Mouse (Mus musculus) forebrain, embryonic 10.5 days (tissue): ENCODE data around the gene Irf2. TPM values are rescaled to one million over a fixed set of nuclear protein-coding genes. Genes with fewer than 3 reads are reported as not detected.
A peak's percentile ranks its signal among the peaks of the same experiment; 100 is the strongest.

Source experiments
- DNase-seq: peaks from one replicate; pipeline ENCODE4 v3.0.0-alpha.2; 2017; ENCODE audit warnings: low spot score; ENCODE audit errors: extremely low spot score
- H3K27ac ChIP-seq: fragments of 300-500 bp; sonication (generic); 2 replicates; pipeline ENCODE4 v1.5.1; 2016; ENCODE audit warnings: mild to moderate bottlenecking
- H3K27me3 ChIP-seq: fragments of 300-500 bp; sonication (generic); 2 replicates; pipeline ENCODE4 v1.6.1; 2016; ENCODE audit warnings: mild to moderate bottlenecking; ENCODE audit not compliant: poor library complexity, severe bottlenecking
- H3K36me3 ChIP-seq: fragments of 300-500 bp; sonication (generic); replicated peaks from 2 replicates; pipeline ENCODE4 v1.6.1; 2016; ENCODE audit warnings: mild to moderate bottlenecking, moderate library complexity
- H3K4me1 ChIP-seq: fragments of 300-500 bp; sonication (generic); 2 replicates; pipeline ENCODE4 v1.6.1; 2016
- H3K4me3 ChIP-seq: fragments of 300-500 bp; sonication (generic); 2 replicates; pipeline ENCODE4 v1.5.1; 2016; ENCODE audit warnings: mild to moderate bottlenecking, moderate library complexity
- H3K9me3 ChIP-seq: fragments of 300-500 bp; sonication (generic); 2 replicates; pipeline ENCODE4 v1.6.1; 2016; ENCODE audit warnings: mild to moderate bottlenecking, moderate library complexity
- WGBS: fragments of 180-500 bp; shearing (Covaris S2); methylation state at CpG from one replicate; pipeline ENCODE4 v1.1.7; 2016; 5-methylcytosine and 5-hydroxymethylcytosine counted together
- polyA plus RNA-seq: library from polyadenylated mRNA; unstranded; fragments of >200 nt; fragmentation: Nextera tagmentation; extraction: Ambion mirVana; gene quantifications from 2 replicates; pipeline ENCODE4 v1.2.1, GENCODE M21; 2016

Irf2 gene
- polyA plus RNA-seq, 1 experiment from 2014 or later: 7.8 TPM

- 72% methylated on average over 11 of the region's 11 CpGs for WGBS
- Histone ChIP-seq H3K4me1 (peaks cover 35% of the 10 kb centered on the region), H3K27me3 (no peaks in the 10 kb centered on the region; the same call in 1 of the 2 replicates), H3K27ac (peak overlapping the region; percentile 73), H3K36me3 (peaks cover 5% of the 10 kb centered on the region; the same call in 1 of the 2 replicates), H3K9me3 (peaks cover 4% of the 10 kb centered on the region; the same call in 1 of the 2 replicates), H3K4me3 (no peak overlapping the region)
- no peak for DNase-seq
These were observed 30.1 kb downstream of the Irf2 start for GRCm38 (mm10) chr8:46769408-46770180.

GRCm38 (mm10) chr8:46770905-46771516 is 31.5 kb downstream of the Irf2 start:
- peaks cover 35% of the 10 kb centered on the region for H3K4me1 ChIP-seq
- peak overlapping the region; percentile 48 for H3K27ac ChIP-seq
- peaks cover 6% of the 10 kb centered on the region; the same call in 1 of the 2 replicates for H3K36me3 ChIP-seq
- H3K9me3 ChIP-seq: peaks cover 4% of the 10 kb centered on the region; the same call in 1 of the 2 replicates
- H3K4me3 ChIP-seq: no peak overlapping the region
- WGBS: 58% methylated on average over 7 of the region's 7 CpGs
- H3K27me3 ChIP-seq: no peaks in the 10 kb centered on the region; the same call in 1 of the 2 replicates
- DNase-seq: peak; percentile 24

- 92% methylated on average over 6 of the region's 6 CpGs for WGBS
- no peaks in the 10 kb centered on the region; the same call in 1 of the 2 replicates for H3K27me3 ChIP-seq
- peaks cover 6% of the 10 kb centered on the region; the same call in 1 of the 2 replicates for H3K36me3 ChIP-seq
- peaks cover 4% of the 10 kb centered on the region; the same call in 1 of the 2 replicates for H3K9me3 ChIP-seq
- no peak overlapping the region; the same call in 1 of the 2 replicates for H3K27ac ChIP-seq
- H3K4me1 ChIP-seq: peaks cover 35% of the 10 kb centered on the region
- DNase-seq: no peak
- H3K4me3 ChIP-seq: no peak overlapping the region
These were observed 33.3 kb downstream of the Irf2 start for GRCm38 (mm10) chr8:46772801-46773200.

GRCm38 (mm10) chr8:46777760-46778460 is 38.4 kb downstream of the Irf2 start:
- H3K9me3 ChIP-seq: peaks cover 4% of the 10 kb centered on the region; the same call in 1 of the 2 replicates
- WGBS: 95% methylated on average over 10 of the region's 10 CpGs
- no peak overlapping the region for H3K27ac ChIP-seq
- peaks cover 15% of the 10 kb centered on the region for H3K36me3 ChIP-seq
- no peak for DNase-seq
- H3K4me1 ChIP-seq: no peaks in the 10 kb centered on the region
- H3K27me3 ChIP-seq: no peaks in the 10 kb centered on the region; the same call in 1 of the 2 replicates
- H3K4me3 ChIP-seq: no peak overlapping the region

GRCm38 (mm10) chr8:46781067-46781657 is 41.6 kb downstream of the Irf2 start:
- no peak for DNase-seq
- H3K9me3 ChIP-seq: no peaks in the 10 kb centered on the region
- WGBS: 93% methylated on average over 6 of the region's 6 CpGs
- H3K4me3 ChIP-seq: no peak overlapping the region
- peaks cover 10% of the 10 kb centered on the region; the same call in 1 of the 2 replicates for H3K36me3 ChIP-seq
- no peak overlapping the region for H3K27ac ChIP-seq
- no peaks in the 10 kb centered on the region for H3K4me1 ChIP-seq
- H3K27me3 ChIP-seq: no peaks in the 10 kb centered on the region

GRCm38 (mm10) chr8:46782254-46782653 is 42.7 kb downstream of the Irf2 start:
- no peak for DNase-seq
- H3K4me1 ChIP-seq: no peaks in the 10 kb centered on the region
- H3K9me3 ChIP-seq: no peaks in the 10 kb centered on the region
- no peak overlapping the region for H3K4me3 ChIP-seq
- WGBS: 89% methylated on average over 5 of the region's 5 CpGs
- no peak overlapping the region for H3K27ac ChIP-seq
- H3K36me3 ChIP-seq: peaks cover 10% of the 10 kb centered on the region; the same call in 1 of the 2 replicates
- no peaks in the 10 kb centered on the region for H3K27me3 ChIP-seq

- no peak for DNase-seq
- H3K4me1 ChIP-seq: no peaks in the 10 kb centered on the region
- 72% methylated on average over 2 of the region's 2 CpGs for WGBS
- H3K27ac ChIP-seq: no peak overlapping the region
- no peak overlapping the region for H3K4me3 ChIP-seq
- peaks cover 8% of the 10 kb centered on the region; the same call in 1 of the 2 replicates for H3K36me3 ChIP-seq
- no peaks in the 10 kb centered on the region for H3K9me3 ChIP-seq
- H3K27me3 ChIP-seq: no peaks in the 10 kb centered on the region
These were observed 45.5 kb downstream of the Irf2 start for GRCm38 (mm10) chr8:46785070-46785469.

- DNase-seq: no peak
- H3K36me3 ChIP-seq: peaks cover 3% of the 10 kb centered on the region; the same call in 1 of the 2 replicates
- H3K4me3 ChIP-seq: no peak overlapping the region
- 91% methylated on average over 6 of the region's 6 CpGs for WGBS
- no peaks in the 10 kb centered on the region for H3K4me1 ChIP-seq
- no peak overlapping the region for H3K27ac ChIP-seq
- H3K27me3 ChIP-seq: no peaks in the 10 kb centered on the region
- H3K9me3 ChIP-seq: no peaks in the 10 kb centered on the region
These were observed 46.4 kb downstream of the Irf2 start for GRCm38 (mm10) chr8:46785926-46786325.

- WGBS: 89% methylated on average over 5 of the region's 5 CpGs
- no peaks in the 10 kb centered on the region for H3K27me3 ChIP-seq
- H3K9me3 ChIP-seq: no peaks in the 10 kb centered on the region
- DNase-seq: no peak
- H3K36me3 ChIP-seq: peaks cover 4% of the 10 kb centered on the region; the same call in 1 of the 2 replicates
- H3K4me1 ChIP-seq: no peaks in the 10 kb centered on the region
- H3K27ac ChIP-seq: no peak overlapping the region
- no peak overlapping the region for H3K4me3 ChIP-seq
These were observed 49.8 kb downstream of the Irf2 start for GRCm38 (mm10) chr8:46789091-46789881.

GRCm38 (mm10) chr8:46791664-46792371 is 52.3 kb downstream of the Irf2 start:
- Histone ChIP-seq H3K4me1 (no peaks in the 10 kb centered on the region), H3K9me3 (no peaks in the 10 kb centered on the region), H3K36me3 (peaks cover 12% of the 10 kb centered on the region), H3K27me3 (no peaks in the 10 kb centered on the region), H3K4me3 (no peak overlapping the region), H3K27ac (no peak overlapping the region)
- DNase-seq: no peak
- WGBS: 89% methylated on average over 5 of the region's 5 CpGs

- no peak overlapping the region for H3K4me3 ChIP-seq
- peaks cover 20% of the 10 kb centered on the region for H3K36me3 ChIP-seq
- no peaks in the 10 kb centered on the region for H3K27me3 ChIP-seq
- H3K9me3 ChIP-seq: no peaks in the 10 kb centered on the region
- no peaks in the 10 kb centered on the region for H3K4me1 ChIP-seq
- no peak overlapping the region for H3K27ac ChIP-seq
- WGBS: 92% methylated on average over 2 of the region's 2 CpGs
- no peak for DNase-seq
These were observed 53.1 kb downstream of the Irf2 start for GRCm38 (mm10) chr8:46792653-46793052.
